Mouse (Mus musculus) erythroblast, embryonic 14.5 days (primary cell): Measurements from ENCODE around the gene Ddit4l. TPM values are rescaled to one million over a fixed set of nuclear protein-coding genes. Genes with fewer than 3 reads are reported as not detected.

Experiments used
- H3K27me3 ChIP-seq: 2 replicates; pipeline ENCODE4 v1.6.1; 2012; ENCODE audit warnings: inconsistent platforms; ENCODE audit not compliant: control insufficient read depth
- H3K36me3 ChIP-seq: 2 replicates; pipeline ENCODE4 v1.6.1; 2012; ENCODE audit warnings: mild to moderate bottlenecking, inconsistent platforms; ENCODE audit not compliant: control insufficient read depth
- H3K4me1 ChIP-seq: 2 replicates; pipeline ENCODE4 v1.6.1; 2012; ENCODE audit warnings: inconsistent platforms; ENCODE audit not compliant: control insufficient read depth
- H3K4me3 ChIP-seq: replicated peaks from 2 replicates; pipeline ENCODE3; 2012; ENCODE audit warnings: moderate library complexity, mild to moderate bottlenecking, inconsistent platforms
- H3K9me3 ChIP-seq: 2 replicates; pipeline ENCODE4 v1.6.1; 2012; ENCODE audit warnings: low read length, inconsistent platforms, mixed read lengths; ENCODE audit not compliant: control insufficient read depth
- GATA1 ChIP-seq: IDR thresholded peaks from 2 replicates; pipeline ENCODE4 v1.6.1; 2012; ENCODE audit warnings: low read length, inconsistent platforms, mixed read lengths
- TAL1 ChIP-seq: IDR thresholded peaks from 3 replicates; pipeline ENCODE4 v1.6.1; 2012; ENCODE audit warnings: low read length, inconsistent platforms, mixed read lengths
- polyA plus RNA-seq: library from polyadenylated mRNA; stranded (reverse); fragments of >175 nt; gene quantifications from 2 replicates; pipeline ENCODE4 v1.2.3, GENCODE M21; 2012

The Ddit4l gene
- polyA plus RNA-seq, 1 experiment, result not detected

GRCm38 (mm10) chr3:137622091-137622490, 679 bp downstream of the Ddit4l start:
- Histone ChIP-seq H3K9me3 (no peaks in the 10 kb centered on the region), H3K27me3 (peaks cover 18% of the 10 kb centered on the region), H3K4me3 (no peak overlapping the region), H3K4me1 (no peaks in the 10 kb centered on the region), H3K36me3 (no peaks in the 10 kb centered on the region)
- no peak for TF ChIP-seq TAL1
- no peak for TF ChIP-seq GATA1

GRCm38 (mm10) chr3:137622895-137623580, 1.6 kb downstream of the Ddit4l start:
- peaks cover 18% of the 10 kb centered on the region for H3K27me3 ChIP-seq
- H3K4me3 ChIP-seq, result no peak overlapping the region
- H3K4me1 ChIP-seq, result no peaks in the 10 kb centered on the region
- H3K36me3 ChIP-seq, result no peaks in the 10 kb centered on the region
- TF ChIP-seq GATA1 (no peak), TAL1 (no peak)
- H3K9me3 ChIP-seq, result no peaks in the 10 kb centered on the region

GRCm38 (mm10) chr3:137623581-137624362, 2.4 kb downstream of the Ddit4l start:
- H3K36me3 ChIP-seq, result no peaks in the 10 kb centered on the region
- H3K4me3 ChIP-seq, result peak overlapping the region; percentile 33
- TF ChIP-seq GATA1, result no peak
- no peak for TF ChIP-seq TAL1
- H3K4me1 ChIP-seq, result no peaks in the 10 kb centered on the region
- H3K9me3 ChIP-seq, result no peaks in the 10 kb centered on the region
- H3K27me3 ChIP-seq, result peaks cover 18% of the 10 kb centered on the region

- Histone ChIP-seq H3K27me3 (peaks cover 18% of the 10 kb centered on the region), H3K36me3 (no peaks in the 10 kb centered on the region), H3K4me3 (no peak overlapping the region), H3K4me1 (no peaks in the 10 kb centered on the region), H3K9me3 (no peaks in the 10 kb centered on the region)
- TF ChIP-seq GATA1, result no peak
- TF ChIP-seq TAL1, result no peak
Observed at GRCm38 (mm10) chr3:137625054-137625453, 3.6 kb downstream of the Ddit4l start.

- TF ChIP-seq TAL1 (no peak), GATA1 (no peak)
- H3K27me3 ChIP-seq, result no peaks in the 10 kb centered on the region
- H3K4me3 ChIP-seq, result no peak overlapping the region
Observed at GRCm38 (mm10) chr3:137633726-137634125, 12.3 kb downstream of the Ddit4l start.

GRCm38 (mm10) chr3:137636571-137636970, 15.2 kb downstream of the Ddit4l start:
- H3K4me1 ChIP-seq, result no peaks in the 10 kb centered on the region
- no peaks in the 10 kb centered on the region for H3K9me3 ChIP-seq
- H3K27me3 ChIP-seq, result no peaks in the 10 kb centered on the region
- H3K4me3 ChIP-seq, result no peak overlapping the region
- TF ChIP-seq TAL1 (no peak), GATA1 (no peak)
- H3K36me3 ChIP-seq, result no peaks in the 10 kb centered on the region

More at GRCm38 (mm10) chr3:137633726-137634125, 12.3 kb downstream of the Ddit4l start:
- Histone ChIP-seq H3K9me3 (no peaks in the 10 kb centered on the region), H3K4me1 (no peaks in the 10 kb centered on the region), H3K36me3 (no peaks in the 10 kb centered on the region)

- no peak for TF ChIP-seq GATA1
- Histone ChIP-seq H3K4me3 (no peak overlapping the region), H3K4me1 (no peaks in the 10 kb centered on the region), H3K27me3 (no peaks in the 10 kb centered on the region), H3K36me3 (no peaks in the 10 kb centered on the region), H3K9me3 (no peaks in the 10 kb centered on the region)
Observed at GRCm38 (mm10) chr3:137641238-137641637, 19.8 kb downstream of the Ddit4l start.

GRCm38 (mm10) chr3:137642137-137642536, 20.7 kb downstream of the Ddit4l start:
- H3K9me3 ChIP-seq, result no peaks in the 10 kb centered on the region
- no peak for TF ChIP-seq GATA1
- TF ChIP-seq TAL1, result no peak
- H3K27me3 ChIP-seq, result no peaks in the 10 kb centered on the region
- H3K4me3 ChIP-seq, result no peak overlapping the region
- H3K36me3 ChIP-seq, result no peaks in the 10 kb centered on the region
- no peaks in the 10 kb centered on the region for H3K4me1 ChIP-seq

- no peaks in the 10 kb centered on the region for H3K4me1 ChIP-seq
- TF ChIP-seq TAL1 (no peak), GATA1 (no peak)
- H3K9me3 ChIP-seq, result no peaks in the 10 kb centered on the region
- H3K27me3 ChIP-seq, result no peaks in the 10 kb centered on the region
- no peaks in the 10 kb centered on the region for H3K36me3 ChIP-seq
- no peak overlapping the region for H3K4me3 ChIP-seq
Observed at GRCm38 (mm10) chr3:137642568-137642967, 21.2 kb downstream of the Ddit4l start.
